Mouse (Mus musculus) erythroblast, embryonic 14.5 days (primary cell): ENCODE data around the gene Nuak2.

Experiments used
- GATA1 ChIP-seq: IDR thresholded peaks from 2 replicates; pipeline ENCODE4 v1.6.1; 2012; ENCODE audit warnings: low read length, inconsistent platforms, mixed read lengths
- TAL1 ChIP-seq: IDR thresholded peaks from 3 replicates; pipeline ENCODE4 v1.6.1; 2012; ENCODE audit warnings: low read length, inconsistent platforms, mixed read lengths

DNA sequence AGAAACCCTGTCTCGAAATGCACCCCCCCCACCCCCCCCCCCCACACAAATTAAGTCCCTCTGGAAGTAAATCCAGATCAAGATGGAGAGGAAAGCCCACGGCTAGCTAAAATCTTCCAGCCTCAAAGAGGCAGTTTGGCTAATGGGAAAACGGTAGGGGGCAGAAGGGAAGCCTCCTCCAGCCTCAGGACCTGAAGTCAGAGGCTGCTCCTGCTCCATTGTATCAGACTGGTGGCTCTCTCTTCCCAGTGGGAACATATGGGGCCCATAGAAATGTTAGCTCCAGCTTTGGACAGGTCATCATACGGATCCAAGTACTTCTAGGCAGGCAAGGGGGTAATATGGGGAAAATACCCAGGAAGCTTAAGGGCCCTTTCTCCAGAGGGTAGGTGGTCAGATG is 49.7 kb downstream of the Nuak2 start:
- TF ChIP-seq TAL1: no peak
- TF ChIP-seq GATA1: no peak
